Mouse (Mus musculus) cortical plate, adult 2 months (tissue): Measurements from ENCODE around the gene Eif3d. TPM values are rescaled to one million over a fixed set of nuclear protein-coding genes. Genes with fewer than 3 reads are reported as not detected.
A peak's percentile ranks its signal among the peaks of the same experiment; 100 is the strongest.

Experiments used
- H3K27ac ChIP-seq: fragments of 200-500 bp; 2 replicates; pipeline ENCODE4 v1.5.1; 2012; ENCODE audit warnings: low read length, control low read depth, inconsistent platforms; ENCODE audit not compliant: insufficient read depth
- H3K4me1 ChIP-seq: fragments of 200-500 bp; 2 replicates; pipeline ENCODE4 v1.6.1; 2011; ENCODE audit warnings: low read length; ENCODE audit not compliant: control insufficient read depth, insufficient read depth
- H3K4me3 ChIP-seq: fragments of 200-500 bp; 2 replicates; pipeline ENCODE4 v1.5.1; 2011; ENCODE audit warnings: mild to moderate bottlenecking, low read length, control low read depth; ENCODE audit not compliant: insufficient read depth
- CTCF ChIP-seq: fragments of 200-500 bp; IDR thresholded peaks from 2 replicates; pipeline ENCODE4 v1.5.1; 2011; ENCODE audit warnings: mild to moderate bottlenecking, control low read depth, low read length; ENCODE audit not compliant: insufficient read depth; ENCODE audit errors: extremely low read depth
- POLR2A ChIP-seq: fragments of 200-500 bp; IDR thresholded peaks from 2 replicates; pipeline ENCODE4 v1.6.1; 2011; ENCODE audit warnings: mild to moderate bottlenecking, low read length, control low read depth; ENCODE audit not compliant: insufficient read depth; ENCODE audit errors: extremely low read depth
- polyA plus RNA-seq: library from polyadenylated mRNA; depleted of rRNA; stranded (reverse); fragments of >200 nt; gene quantifications from 2 replicates; pipeline ENCODE4 v1.2.3, GENCODE M21; 2012; rRNA removed

Eif3d gene
- polyA plus RNA-seq, 1 experiment: 106 TPM

GRCm38 (mm10) chr15:77912048-77912447 is 58.6 kb downstream of the Eif3d start:
- Histone ChIP-seq H3K4me1 (no peaks in the 10 kb centered on the region), H3K27ac (peak overlapping the region; percentile 14; the same call in 1 of the 2 replicates), H3K4me3 (no peak overlapping the region)
- no peak for TF ChIP-seq POLR2A
- TF ChIP-seq CTCF: no peak

- Histone ChIP-seq H3K4me3 (no peak overlapping the region), H3K4me1 (no peaks in the 10 kb centered on the region), H3K27ac (no peak overlapping the region)
- no peak for TF ChIP-seq POLR2A
- no peak for TF ChIP-seq CTCF
Measured at GRCm38 (mm10) chr15:77911065-77911464, 59.5 kb downstream of the Eif3d start.

Other genes with a start within 250 kb of the Eif3d start
- gene Apol9b, start 241.8 kb downstream of the Eif3d start, polyA plus RNA-seq: 0.62 and 0.69 TPM in 2 replicates
- gene Apol8, start 213.8 kb downstream of the Eif3d start, polyA plus RNA-seq: 4.8 and 6.2 TPM in 2 replicates
- 32.6 and 34.2 TPM in 2 replicates for gene Myh9, start 128.6 kb downstream of the Eif3d start, polyA plus RNA-seq
- gene Txn2, start 41.8 kb downstream of the Eif3d start, polyA plus RNA-seq: 192 and 197 TPM in 2 replicates
- 14.4 and 15.2 TPM in 2 replicates for gene Foxred2, start 14.1 kb downstream of the Eif3d start, polyA plus RNA-seq
- gene Cacng2, start 149.2 kb upstream of the Eif3d start, polyA plus RNA-seq: 28.2 and 28.4 TPM in 2 replicates
- 43.9 and 44.4 TPM in 2 replicates for gene Ift27, start 203.3 kb upstream of the Eif3d start, polyA plus RNA-seq
- gene Pvalb, start 235.6 kb upstream of the Eif3d start, polyA plus RNA-seq: 121 and 122 TPM in 2 replicates